Mouse (Mus musculus): ENCODE results near the gene Ube2e1. TPM values are rescaled to one million over a fixed set of nuclear protein-coding genes. Genes with fewer than 3 reads are reported as not detected.

Ube2e1 gene
- polyA plus RNA-seq, 1 experiment from 2014 or later: 163 TPM

DNA sequence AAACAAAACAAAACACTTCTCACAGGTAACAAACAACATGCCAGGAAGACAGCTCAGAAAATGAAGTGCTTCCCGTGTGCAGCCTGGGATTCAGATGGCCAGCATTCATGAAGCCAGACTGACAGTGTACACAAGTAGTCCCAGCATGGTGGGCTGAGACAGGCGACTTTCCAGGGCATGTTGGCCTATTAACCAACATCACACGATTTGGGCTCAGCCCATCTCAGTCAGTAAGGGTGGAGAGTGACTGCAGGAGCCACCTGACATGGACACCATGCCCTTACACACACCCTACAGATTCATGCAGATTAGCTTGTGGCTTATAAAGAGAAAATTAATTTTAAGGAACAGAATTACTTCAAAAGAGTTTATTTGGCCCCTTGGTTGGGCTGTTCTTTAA is 28.9 kb downstream of the Ube2e1 start:
- WGBS: 82% methylated on average over 3 of the region's 3 CpGs
- Histone ChIP-seq H3K36me3 (replicated peaks) (peaks cover 35% of the 10 kb centered on the region), H3K4me3 (no peak overlapping the region), H3K27me3 (replicated peaks; ENCODE audit: low read depth, poor library complexity, severe bottlenecking) (no peaks in the 10 kb centered on the region), H3K27ac (replicated peaks) (no peak overlapping the region), H3K9me3 (no peaks in the 10 kb centered on the region), H3K4me1 (no peaks in the 10 kb centered on the region)
- no peak for DNase-seq (ENCODE audit: low spot score)

DNA sequence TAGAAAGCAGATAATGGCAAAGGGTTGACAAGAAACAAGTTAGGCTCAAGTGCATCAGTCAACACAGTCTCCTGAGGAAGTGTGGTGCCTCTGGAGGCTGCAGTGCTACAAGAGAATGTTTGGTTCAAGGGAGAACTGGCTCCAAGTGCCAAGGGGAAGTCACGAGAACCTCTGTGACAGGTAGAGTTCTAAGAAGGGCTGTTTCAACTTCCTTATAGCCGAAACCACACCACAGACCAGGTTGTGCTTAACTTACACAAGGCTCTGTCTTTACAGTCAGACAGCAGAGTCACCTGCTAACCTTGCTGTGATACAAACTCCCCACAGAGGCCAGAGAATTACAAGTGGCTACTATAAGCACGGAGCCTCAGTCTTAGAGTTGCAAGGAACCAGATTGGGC is 30.1 kb downstream of the Ube2e1 start:
- no peaks in the 10 kb centered on the region for H3K27me3 ChIP-seq (replicated peaks; ENCODE audit: low read depth, poor library complexity, severe bottlenecking)
- 85% methylated on average over 3 of the region's 3 CpGs for WGBS

DNA sequence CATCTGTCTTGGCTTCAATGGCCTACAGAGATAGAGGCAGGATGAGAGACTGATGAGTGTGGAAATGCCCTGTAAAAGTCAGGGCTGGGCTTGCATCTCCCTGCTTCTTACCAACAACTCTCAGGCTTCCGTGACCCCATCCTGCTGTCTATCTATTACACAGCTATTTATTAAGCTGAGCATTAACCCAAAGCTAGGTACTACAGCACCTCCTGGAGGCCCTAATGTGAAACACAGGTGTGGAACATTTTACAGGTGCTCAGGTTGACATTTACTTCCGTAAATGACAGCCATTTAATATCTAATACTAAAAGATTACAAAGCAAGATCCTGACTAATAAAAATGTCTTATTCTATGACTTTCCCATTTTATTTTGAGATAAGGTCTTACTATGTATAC is 31.0 kb downstream of the Ube2e1 start:
- peaks cover 26% of the 10 kb centered on the region for H3K36me3 ChIP-seq (replicated peaks)
- no peaks in the 10 kb centered on the region for H3K9me3 ChIP-seq
- no peak overlapping the region for H3K4me3 ChIP-seq
- 94% methylated on average over 2 of the region's 2 CpGs for WGBS
- no peaks in the 10 kb centered on the region for H3K27me3 ChIP-seq (replicated peaks; ENCODE audit: low read depth, poor library complexity, severe bottlenecking)
- no peak for DNase-seq (ENCODE audit: low spot score)
- no peaks in the 10 kb centered on the region for H3K4me1 ChIP-seq
- no peak overlapping the region for H3K27ac ChIP-seq (replicated peaks)

More for the DNA sequence above, 30.1 kb downstream of the Ube2e1 start:
- Histone ChIP-seq H3K9me3 (no peaks in the 10 kb centered on the region), H3K4me1 (no peaks in the 10 kb centered on the region), H3K36me3 (replicated peaks) (peaks cover 35% of the 10 kb centered on the region), H3K27ac (replicated peaks) (no peak overlapping the region), H3K4me3 (no peak overlapping the region)
- DNase-seq (ENCODE audit: low spot score): no peak

DNA sequence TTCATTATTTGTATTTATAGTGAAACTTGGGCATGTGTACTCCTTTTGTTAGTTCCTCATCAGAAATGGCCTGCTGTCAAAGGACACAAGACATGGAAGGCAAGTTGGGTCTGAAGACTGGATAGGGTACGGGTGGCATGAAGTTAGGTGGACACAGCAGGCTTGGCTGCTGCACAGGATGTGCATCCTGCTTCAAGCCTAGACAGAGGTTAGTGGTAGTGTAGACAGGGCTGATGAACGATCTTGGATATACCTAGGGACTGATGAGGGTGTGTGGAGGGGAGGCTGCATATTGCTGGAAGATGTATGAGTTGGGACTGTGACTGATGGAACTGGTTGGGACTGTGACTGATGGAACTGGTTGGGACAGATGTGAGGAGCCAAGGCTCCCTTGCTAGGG is 32.8 kb downstream of the Ube2e1 start:
- Histone ChIP-seq H3K4me1 (no peaks in the 10 kb centered on the region), H3K27ac (replicated peaks) (no peak overlapping the region), H3K4me3 (no peak overlapping the region), H3K36me3 (replicated peaks) (peaks cover 21% of the 10 kb centered on the region), H3K9me3 (no peaks in the 10 kb centered on the region), H3K27me3 (replicated peaks; ENCODE audit: low read depth, poor library complexity, severe bottlenecking) (no peaks in the 10 kb centered on the region)
- DNase-seq (ENCODE audit: low spot score): no peak
- WGBS: 90% methylated on average over 2 of the region's 2 CpGs

DNA sequence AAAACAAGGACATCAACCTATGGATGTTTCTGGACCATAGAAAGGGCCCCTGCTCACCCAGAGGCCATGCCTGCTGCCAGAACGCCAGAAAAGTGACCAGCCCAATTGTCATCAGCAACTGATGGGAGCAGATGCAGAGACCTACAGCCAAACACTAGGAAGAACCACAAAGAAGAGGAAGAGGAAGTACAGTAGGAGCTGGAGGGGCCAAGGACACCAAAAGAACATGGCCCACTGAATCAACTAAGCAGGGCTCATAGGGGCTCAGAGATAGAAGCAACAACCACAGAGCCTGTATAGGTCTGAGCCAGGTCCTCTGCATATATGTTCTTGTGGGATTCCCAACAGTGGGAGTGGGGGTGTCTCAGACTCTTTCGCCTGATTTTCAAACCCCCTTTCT is 34.2 kb downstream of the Ube2e1 start:
- no peak for DNase-seq (ENCODE audit: low spot score)
- Histone ChIP-seq H3K4me3 (no peak overlapping the region), H3K4me1 (no peaks in the 10 kb centered on the region), H3K9me3 (no peaks in the 10 kb centered on the region), H3K36me3 (replicated peaks) (peaks cover 17% of the 10 kb centered on the region), H3K27me3 (replicated peaks; ENCODE audit: low read depth, poor library complexity, severe bottlenecking) (no peaks in the 10 kb centered on the region), H3K27ac (replicated peaks) (no peak overlapping the region)
- 91% methylated on average over 2 of the region's 2 CpGs for WGBS

DNA sequence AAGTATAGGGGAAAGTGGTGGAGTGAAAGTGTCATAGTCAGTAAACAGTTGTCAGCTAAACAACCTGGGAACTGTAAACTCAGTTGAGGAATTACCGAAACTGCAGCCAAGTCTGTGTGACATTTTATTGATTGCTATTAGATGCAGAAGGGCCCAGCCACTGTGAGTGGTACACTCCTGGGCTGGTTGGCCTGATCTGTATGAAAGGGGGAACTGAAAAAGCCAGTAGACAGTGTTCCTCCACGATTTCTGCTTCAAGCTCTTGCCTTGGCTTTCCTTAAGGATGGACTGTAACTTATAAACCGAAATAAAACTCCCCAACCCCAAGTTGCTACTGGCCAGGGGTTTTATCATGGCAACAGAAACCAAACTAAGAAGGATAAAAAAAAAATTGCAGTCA is 39.1 kb downstream of the Ube2e1 start:
- no peaks in the 10 kb centered on the region for H3K9me3 ChIP-seq
- no peak overlapping the region for H3K27ac ChIP-seq (replicated peaks)
- WGBS: 95% methylated on average over 3 of the region's 3 CpGs
- H3K36me3 ChIP-seq (replicated peaks): peaks cover 8% of the 10 kb centered on the region
- no peak overlapping the region for H3K4me3 ChIP-seq
- no peaks in the 10 kb centered on the region for H3K4me1 ChIP-seq
- DNase-seq (ENCODE audit: low spot score): no peak
- no peaks in the 10 kb centered on the region for H3K27me3 ChIP-seq (replicated peaks; ENCODE audit: low read depth, poor library complexity, severe bottlenecking)

DNA sequence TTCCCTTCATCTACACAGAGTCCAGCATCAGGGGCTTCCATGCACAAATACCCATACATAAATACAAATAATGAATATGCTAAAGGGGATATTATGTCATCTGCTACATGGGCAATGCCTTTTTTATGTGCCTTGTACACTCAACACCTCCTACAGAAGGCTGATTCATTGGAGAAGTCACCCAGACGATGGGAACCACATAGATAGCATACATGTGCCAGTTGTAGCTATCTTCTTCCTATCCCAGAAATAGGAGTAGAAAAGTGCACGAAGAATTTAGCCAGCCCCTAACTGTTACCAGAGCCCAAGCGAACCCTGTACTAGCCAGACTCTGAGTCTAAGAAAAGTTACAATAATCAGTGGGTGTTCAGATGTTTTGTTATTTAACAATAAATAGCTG is 39.5 kb downstream of the Ube2e1 start:
- no peak for DNase-seq (ENCODE audit: low spot score)
- no peaks in the 10 kb centered on the region for H3K9me3 ChIP-seq
- 92% methylated on average over 3 of the region's 3 CpGs for WGBS
- H3K27ac ChIP-seq (replicated peaks): no peak overlapping the region
- H3K4me1 ChIP-seq: 0 out of 2 replicates have a peak, but pooled peaks cover 3% of the 10 kb centered on the region
- no peaks in the 10 kb centered on the region for H3K27me3 ChIP-seq (replicated peaks; ENCODE audit: low read depth, poor library complexity, severe bottlenecking)
- no peak overlapping the region for H3K4me3 ChIP-seq
- H3K36me3 ChIP-seq (replicated peaks): peaks cover 12% of the 10 kb centered on the region

DNA sequence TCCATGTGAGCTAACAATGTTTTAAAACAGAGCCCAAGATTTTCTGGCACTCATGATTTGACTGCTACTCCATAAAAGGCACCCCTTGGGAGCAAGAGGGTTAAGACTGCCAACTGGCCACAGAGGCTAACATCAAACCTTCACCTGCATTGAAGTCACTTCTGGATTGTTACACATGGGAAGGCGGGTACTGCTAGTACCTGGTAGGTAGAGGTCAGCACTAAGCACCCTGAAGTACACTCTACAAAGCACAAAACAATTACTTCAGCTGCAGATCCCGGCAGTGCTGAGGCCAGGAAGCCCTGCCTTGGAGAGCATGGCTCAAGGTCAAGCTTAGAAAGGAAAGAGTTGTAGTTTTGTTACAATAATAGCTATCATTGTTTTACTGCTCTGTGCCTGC is 44.3 kb downstream of the Ube2e1 start:
- Histone ChIP-seq H3K27me3 (replicated peaks; ENCODE audit: low read depth, poor library complexity, severe bottlenecking) (no peaks in the 10 kb centered on the region), H3K9me3 (no peaks in the 10 kb centered on the region), H3K4me3 (no peak overlapping the region), H3K27ac (replicated peaks) (no peak overlapping the region), H3K4me1 (0 out of 2 replicates have a peak, but pooled peaks cover 3% of the 10 kb centered on the region), H3K36me3 (replicated peaks) (peaks cover 28% of the 10 kb centered on the region)
- 75% methylated on average over 2 of the region's 2 CpGs for WGBS
- DNase-seq (ENCODE audit: low spot score): no peak

DNA sequence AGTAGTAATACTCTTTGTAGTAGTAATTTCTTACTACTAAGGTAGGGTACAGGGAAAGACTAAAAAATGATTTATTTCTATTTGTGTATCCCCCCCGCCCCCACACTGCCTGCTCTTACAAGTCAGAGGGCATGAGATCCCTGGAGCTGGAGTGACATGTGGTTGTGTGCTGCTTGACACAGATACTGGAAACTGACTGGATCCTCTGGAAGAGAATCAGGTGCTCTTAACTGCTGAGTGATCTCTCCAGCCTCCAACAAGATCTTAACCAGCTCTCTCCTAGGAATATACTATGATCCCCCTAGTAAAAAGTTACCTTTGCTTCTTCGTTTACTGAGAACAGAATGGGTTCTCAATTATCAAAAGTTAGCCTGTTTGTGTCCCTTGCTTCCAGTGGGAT is 45.2 kb downstream of the Ube2e1 start:
- 86% methylated on average over 2 of the region's 2 CpGs for WGBS
- no peak overlapping the region for H3K27ac ChIP-seq (replicated peaks)
- 0 out of 2 replicates have a peak, but pooled peaks cover 3% of the 10 kb centered on the region for H3K4me1 ChIP-seq
- H3K4me3 ChIP-seq: no peak overlapping the region
- H3K27me3 ChIP-seq (replicated peaks; ENCODE audit: low read depth, poor library complexity, severe bottlenecking): no peaks in the 10 kb centered on the region
- H3K9me3 ChIP-seq: no peaks in the 10 kb centered on the region
- no peak for DNase-seq (ENCODE audit: low spot score)
- H3K36me3 ChIP-seq (replicated peaks): peaks cover 37% of the 10 kb centered on the region

DNA sequence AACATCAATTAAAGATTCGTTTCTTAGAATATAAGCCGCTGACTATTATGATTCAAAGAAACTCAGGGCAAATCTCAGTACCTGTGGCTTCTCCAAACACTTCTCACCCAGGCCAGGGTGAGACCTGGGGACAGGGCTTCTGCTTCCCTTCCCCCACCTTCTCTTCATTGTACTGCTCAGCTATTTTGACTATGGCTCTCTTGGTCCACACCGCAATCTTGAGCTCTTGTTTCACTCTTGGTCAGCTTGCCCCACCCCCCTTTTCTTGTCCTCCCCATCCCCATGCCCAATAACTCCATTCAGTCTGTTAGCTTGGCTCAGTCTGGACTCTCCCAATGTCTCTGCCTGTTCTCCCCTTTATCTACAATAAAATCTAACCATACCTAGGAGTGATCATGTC is 46.2 kb downstream of the Ube2e1 start:
- Histone ChIP-seq H3K36me3 (replicated peaks) (peaks cover 44% of the 10 kb centered on the region), H3K27ac (replicated peaks) (no peak overlapping the region), H3K27me3 (replicated peaks; ENCODE audit: low read depth, poor library complexity, severe bottlenecking) (no peaks in the 10 kb centered on the region), H3K9me3 (no peaks in the 10 kb centered on the region), H3K4me1 (0 out of 2 replicates have a peak, but pooled peaks cover 3% of the 10 kb centered on the region), H3K4me3 (no peak overlapping the region)
- 87% methylated on average over 3 of the region's 3 CpGs for WGBS
- no peak for DNase-seq (ENCODE audit: low spot score)

DNA sequence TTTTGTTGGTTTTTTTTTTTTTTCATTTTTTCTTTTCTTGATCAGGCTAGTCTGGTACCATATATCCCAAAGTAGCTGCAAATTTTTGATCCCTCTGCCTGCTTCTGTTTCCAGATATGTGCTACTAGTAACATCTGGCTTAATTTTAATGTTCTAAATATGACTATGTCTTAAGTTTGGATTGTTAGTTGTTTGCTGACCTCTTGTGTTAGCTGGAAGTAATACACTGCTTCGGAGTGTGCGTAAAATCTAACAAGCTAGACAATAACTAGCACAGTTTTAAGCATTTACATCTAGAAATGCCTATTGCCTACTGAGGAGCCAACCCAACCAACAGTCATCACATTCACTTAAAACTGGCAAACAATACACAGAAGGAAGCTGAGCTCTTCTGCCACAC is 47.1 kb downstream of the Ube2e1 start:
- Histone ChIP-seq H3K36me3 (replicated peaks) (peaks cover 53% of the 10 kb centered on the region), H3K9me3 (no peaks in the 10 kb centered on the region), H3K4me1 (0 out of 2 replicates have a peak, but pooled peaks cover 3% of the 10 kb centered on the region), H3K27me3 (replicated peaks; ENCODE audit: low read depth, poor library complexity, severe bottlenecking) (no peaks in the 10 kb centered on the region), H3K27ac (replicated peaks) (no peak overlapping the region), H3K4me3 (no peak overlapping the region)
- DNase-seq (ENCODE audit: low spot score): no peak
- 92% methylated on average over 2 of the region's 2 CpGs for WGBS

DNA sequence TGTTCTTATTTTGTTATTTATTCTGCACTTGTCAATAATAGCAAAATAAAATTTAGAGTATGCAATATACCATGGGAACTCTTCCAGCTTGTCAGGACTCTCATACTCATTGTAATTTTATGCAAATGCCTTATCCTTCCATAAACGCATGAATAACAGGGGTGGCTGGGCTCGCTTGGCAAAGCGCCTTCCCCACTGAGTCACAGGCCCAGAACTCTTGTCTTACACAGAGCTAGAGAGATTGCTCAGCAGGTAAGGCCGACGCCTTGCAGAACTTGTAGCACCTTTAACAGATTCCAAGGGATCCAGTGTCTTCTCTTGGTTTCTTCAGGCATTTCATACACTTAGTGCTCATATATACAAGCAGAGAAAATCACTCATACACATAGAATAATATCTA is 51.3 kb downstream of the Ube2e1 start:
- no peaks in the 10 kb centered on the region for H3K9me3 ChIP-seq
- no peaks in the 10 kb centered on the region for H3K4me1 ChIP-seq
- peaks cover 74% of the 10 kb centered on the region for H3K36me3 ChIP-seq (replicated peaks)
- H3K4me3 ChIP-seq: no peak overlapping the region
- no peak for DNase-seq (ENCODE audit: low spot score)
- no peaks in the 10 kb centered on the region for H3K27me3 ChIP-seq (replicated peaks; ENCODE audit: low read depth, poor library complexity, severe bottlenecking)
- 93% methylated on average over 5 of the region's 5 CpGs for WGBS
- H3K27ac ChIP-seq (replicated peaks): no peak overlapping the region

DNA sequence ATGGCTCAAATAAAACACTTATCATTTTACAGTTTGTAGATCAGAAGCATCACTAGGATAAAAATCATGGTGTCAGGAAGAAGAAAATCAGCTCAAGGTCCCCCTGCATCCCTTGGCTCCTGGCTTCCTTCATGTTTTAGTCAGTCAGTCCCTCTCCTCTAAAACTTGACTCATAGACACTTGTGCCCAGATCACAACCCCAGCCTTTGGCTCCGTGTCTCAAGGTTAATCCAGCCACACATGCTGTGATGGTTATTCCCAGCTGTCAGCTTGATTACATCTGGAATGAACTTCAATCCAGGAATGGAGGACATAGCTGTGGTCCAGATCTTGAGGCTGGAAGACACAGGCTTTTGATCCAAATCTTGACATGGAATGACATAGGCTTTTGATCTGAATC is 57.1 kb downstream of the Ube2e1 start:
- H3K27me3 ChIP-seq (replicated peaks; ENCODE audit: low read depth, poor library complexity, severe bottlenecking): no peaks in the 10 kb centered on the region
- DNase-seq (ENCODE audit: low spot score): no peak

DNA sequence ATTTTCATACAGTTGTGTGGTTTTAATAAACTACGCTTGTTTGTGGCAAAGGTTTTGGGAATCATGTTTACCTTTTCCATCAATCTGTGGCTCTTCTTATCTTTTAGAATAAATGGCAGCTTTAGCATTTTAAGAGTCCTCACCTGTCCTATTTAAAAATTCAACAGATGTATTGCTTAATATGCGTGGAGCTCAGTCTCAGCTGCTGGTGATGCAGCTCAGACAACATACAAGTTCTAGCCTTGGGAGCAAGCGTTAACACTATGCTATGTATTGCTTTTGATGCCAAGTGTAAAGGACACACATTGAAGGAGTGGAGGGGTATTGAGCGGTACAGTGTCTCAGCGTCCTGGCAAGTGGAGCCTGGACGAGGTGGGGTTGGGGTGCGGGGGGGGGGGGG is 60.0 kb downstream of the Ube2e1 start:
- H3K27me3 ChIP-seq (replicated peaks; ENCODE audit: low read depth, poor library complexity, severe bottlenecking): no peaks in the 10 kb centered on the region
- peak overlapping the region; percentile 96 for H3K4me3 ChIP-seq
- peaks cover 10% of the 10 kb centered on the region for H3K4me1 ChIP-seq
- no peak overlapping the region for H3K27ac ChIP-seq (replicated peaks)
- WGBS: 13% methylated on average over 7 of the region's 7 CpGs
- H3K36me3 ChIP-seq (replicated peaks): peaks cover 34% of the 10 kb centered on the region
- DNase-seq (ENCODE audit: low spot score): no peak
- no peaks in the 10 kb centered on the region for H3K9me3 ChIP-seq

More for the DNA sequence above, 57.1 kb downstream of the Ube2e1 start:
- Histone ChIP-seq H3K36me3 (replicated peaks) (peaks cover 31% of the 10 kb centered on the region), H3K4me3 (no peak overlapping the region), H3K4me1 (peaks cover 7% of the 10 kb centered on the region), H3K27ac (replicated peaks) (no peak overlapping the region), H3K9me3 (no peaks in the 10 kb centered on the region)
- WGBS: 78% methylated on average over 1 of the region's 1 CpGs
